Mouse (Mus musculus): ENCODE results near the gene Cib2.

Cib2 gene

DNA sequence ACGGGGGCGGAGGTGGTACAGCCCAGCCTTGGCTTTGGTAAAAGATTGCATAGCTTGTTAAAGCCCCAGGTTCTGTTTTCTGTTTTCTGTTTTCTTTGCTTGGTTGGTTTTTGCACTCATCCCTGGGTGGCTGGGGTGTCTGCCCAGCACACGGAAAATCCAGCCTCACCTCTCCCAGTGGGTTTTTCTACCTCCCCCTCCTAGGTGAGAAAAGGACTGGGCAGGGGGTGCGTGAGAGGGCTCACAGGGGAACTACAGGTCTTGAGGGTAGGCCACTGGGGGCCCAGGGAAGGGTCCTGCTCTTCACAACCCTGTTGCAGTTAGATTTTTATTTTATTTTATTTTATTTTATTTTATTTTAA lies 15.1 kb downstream of the Cib2 start:
- no peak for DNase-seq (ENCODE audit: low spot score)

DNA sequence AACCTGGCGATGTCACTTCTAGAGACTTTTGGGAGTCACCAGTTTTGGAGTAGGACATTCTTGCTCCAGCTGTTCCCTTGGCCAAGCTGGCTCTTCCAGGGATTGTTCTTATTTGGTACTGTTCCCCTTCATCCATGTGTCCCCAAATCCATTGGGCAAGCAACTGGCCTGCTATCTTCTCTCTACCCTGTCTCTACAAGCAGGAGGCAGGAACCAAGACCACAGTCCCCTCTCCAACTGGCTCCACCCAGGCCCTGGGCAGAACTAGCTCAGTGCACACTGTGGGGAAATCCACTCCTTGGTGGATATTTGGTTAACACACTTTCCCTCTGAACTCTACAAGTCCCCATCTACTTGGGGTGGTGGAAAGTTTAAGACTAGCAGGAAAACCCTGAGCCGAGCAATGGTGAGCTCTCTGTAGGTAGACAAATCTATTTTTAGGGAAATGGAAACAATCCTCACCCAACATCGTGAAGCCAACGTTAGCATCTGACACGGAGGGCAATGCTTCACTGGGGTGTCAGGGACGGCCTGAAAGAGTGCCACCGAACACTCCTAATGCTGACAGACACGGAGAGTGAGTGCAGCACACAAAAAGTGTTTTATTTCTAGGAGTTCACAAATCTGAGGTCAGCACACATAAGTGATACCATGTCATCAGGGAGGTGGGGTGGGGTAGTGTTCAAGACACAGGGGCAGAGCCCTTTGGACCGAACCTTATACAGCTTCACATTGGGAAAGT lies 15.6 kb downstream of the Cib2 start:
- DNase-seq (ENCODE audit: low spot score) = no peak

DNA sequence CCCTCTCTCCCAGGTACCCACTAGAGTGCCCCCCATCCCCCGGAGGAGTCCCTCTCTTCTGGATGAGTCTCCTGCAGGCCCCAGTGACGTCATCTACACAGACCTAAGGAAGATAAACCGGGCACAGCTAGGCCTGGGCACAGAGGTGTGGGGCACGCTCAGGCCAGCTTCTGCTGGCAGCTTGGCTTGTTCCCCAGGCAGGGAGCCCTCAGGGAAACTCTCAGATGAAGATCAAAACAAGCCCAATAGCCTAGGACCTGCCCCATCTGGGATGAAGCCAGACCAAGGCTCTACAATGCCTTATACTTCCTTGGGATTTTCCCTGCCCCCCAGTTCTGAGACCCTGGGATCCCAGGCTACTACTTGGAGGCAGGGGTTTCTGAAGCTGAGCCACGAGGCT lies 19.2 kb downstream of the Cib2 start:
- no peak for DNase-seq (ENCODE audit: low spot score)

DNA sequence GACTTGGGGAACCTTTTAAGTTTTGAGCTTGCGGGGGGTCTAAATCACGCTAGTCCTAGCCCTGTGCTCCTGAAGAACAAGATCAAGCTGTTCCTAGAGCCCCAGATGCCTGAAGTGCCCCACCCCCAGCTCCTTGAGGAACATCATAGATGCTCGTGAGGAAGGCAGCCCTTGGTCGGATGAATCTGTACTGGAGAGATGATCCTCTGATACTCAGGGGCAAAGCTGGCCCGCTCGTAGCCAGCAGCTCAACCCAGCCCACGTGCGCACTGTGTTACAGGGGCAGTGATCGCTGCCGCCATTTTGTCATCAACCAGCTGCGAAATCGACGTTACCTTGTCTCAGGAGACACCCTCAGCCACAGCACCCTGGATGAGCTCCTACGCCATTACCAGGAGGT lies 21.3 kb downstream of the Cib2 start, which contains the start of gene Sh2d7:
Sh2d7 (plus strand) TSS at position 301 of the 400 bp plus-strand sequence.
- DNase-seq (ENCODE audit: low spot score) = no peak

DNA sequence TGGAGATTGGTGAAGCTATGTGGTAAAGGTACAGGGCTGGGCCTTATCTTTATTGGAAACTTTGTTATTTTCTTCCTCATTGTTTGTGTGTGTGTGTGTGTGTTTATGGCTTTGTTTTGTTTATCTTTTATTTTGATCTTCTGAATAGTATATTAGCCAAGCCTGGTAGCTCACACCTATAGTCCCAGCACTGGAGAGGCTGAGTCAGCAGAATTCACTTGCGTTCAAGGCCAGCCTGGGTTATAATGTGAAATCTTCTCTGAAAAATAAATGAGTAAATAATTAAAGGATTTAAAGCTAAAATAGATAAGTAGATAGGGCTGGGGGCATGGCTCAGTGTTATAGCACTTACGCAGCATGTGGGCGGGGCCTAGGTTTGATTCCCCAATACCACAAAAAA lies 21.8 kb downstream of the Cib2 start:
- no peak for DNase-seq (ENCODE audit: low spot score)

DNA sequence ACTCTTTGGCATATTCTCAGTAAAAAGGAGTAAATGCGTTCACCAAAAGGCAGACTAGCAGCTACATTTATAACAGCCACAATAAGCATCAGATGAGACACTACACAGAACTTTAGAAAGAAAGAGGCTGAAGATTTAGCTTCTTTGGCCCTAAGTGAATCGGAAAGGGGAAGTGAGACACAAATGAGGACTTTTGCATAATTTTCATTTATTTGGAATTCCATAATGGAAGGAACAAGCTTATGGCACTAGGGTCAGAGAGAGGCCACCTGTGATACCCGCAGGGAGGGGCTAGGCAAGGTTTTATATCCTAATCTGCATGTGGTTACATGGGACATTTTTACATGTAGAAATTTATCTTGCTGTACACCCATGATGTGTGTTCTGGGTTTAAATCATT lies 22.5 kb downstream of the Cib2 start:
- DNase-seq (ENCODE audit: low spot score) = no peak

DNA sequence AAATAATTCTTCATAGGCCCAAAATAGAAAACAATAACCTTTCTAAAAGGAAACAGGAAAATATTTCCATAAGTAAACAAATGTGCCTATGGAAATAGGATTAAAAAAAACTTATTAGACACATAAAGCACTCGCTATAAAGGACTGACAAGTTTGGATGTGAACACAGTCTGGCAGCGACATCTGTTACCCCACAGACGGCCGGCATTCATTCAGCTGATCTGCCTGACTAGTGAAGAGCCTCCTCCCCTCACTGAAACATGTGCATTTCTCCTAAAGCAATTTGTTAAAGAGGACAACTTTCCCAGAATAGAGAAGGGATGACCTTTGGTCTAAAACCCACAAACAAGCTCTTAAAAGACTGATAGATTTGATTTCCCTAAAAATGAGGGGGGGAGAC lies 23.0 kb downstream of the Cib2 start:
- no peak for DNase-seq (ENCODE audit: low spot score)

DNA sequence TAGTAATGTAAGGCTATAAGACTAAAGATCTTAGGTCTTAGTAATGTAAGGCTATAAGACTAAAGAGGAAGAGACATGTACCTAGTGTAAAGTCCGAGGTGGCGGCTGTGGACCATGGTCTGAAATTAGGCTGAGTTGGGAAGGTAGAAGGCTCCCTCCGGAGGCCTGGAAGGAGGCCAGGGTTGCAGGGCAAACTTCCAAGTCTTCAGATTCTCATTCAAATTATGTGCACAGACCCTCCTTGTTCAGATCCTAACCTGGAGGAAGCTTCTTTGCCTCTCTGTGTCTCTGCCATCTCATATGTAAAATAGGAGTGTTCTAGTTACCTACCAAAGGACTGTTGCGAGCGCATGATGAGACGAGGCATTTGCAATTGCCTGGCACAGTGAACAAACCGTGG lies 23.8 kb downstream of the Cib2 start:
- DNase-seq (ENCODE audit: low spot score) = no peak

DNA sequence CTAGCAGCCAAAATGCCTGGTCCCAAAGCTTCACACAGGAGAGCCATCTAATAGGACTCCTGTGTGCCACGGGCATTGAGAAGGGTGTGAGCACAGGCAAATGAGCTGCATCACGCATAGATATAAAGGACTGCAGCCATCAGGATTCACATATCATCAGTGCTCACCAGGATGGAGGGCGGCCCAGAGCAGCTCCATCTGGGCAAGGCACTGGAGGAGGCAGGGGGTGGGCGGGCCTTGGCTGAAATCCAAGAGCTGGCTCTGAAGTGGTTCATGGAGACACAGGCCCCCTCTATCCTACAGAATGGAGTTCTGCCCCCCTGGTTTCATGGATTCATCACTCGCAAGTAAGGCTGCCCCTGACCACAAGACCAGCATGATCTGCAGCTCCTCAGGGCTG lies 26.0 kb downstream of the Cib2 start:
- no peak for DNase-seq (ENCODE audit: low spot score)

DNA sequence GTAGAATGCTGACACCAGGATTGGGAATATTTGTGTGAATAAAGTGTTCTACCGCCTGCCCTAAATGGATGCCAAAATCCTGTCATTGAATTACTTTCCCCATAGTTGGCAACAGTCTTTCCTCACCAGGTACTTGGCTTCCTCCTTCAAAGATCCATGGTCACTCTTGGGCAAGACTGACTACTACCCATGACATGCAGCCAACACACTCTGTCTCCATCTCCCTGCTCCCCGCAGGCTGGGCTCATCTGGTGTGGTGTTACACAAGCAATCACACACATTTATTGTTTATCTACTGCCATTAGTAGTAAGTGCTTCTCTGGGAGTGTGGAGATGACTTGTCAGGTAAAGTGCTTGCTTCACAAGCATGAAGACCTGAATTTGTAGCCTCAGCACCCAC lies 27.1 kb downstream of the Cib2 start:
- DNase-seq (ENCODE audit: low spot score) = no peak

DNA sequence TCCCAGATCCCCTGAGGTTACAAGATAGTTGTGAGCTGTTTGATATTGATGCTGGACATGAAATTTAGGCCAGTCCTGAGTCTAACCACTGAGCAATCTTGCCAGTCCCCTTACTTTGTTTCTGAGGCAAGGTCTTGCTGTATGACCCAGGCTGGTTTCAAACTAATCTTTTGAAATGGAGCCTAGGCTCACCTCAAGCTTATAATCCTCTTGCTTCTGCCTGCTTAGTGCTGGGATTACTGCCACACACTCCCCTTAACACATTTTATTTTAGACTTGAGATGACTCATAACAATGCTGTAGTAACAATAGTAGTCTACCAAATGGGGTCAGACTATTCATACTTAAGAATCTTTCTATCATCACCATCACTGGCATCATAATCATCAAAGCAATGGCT lies 28.6 kb downstream of the Cib2 start:
- DNase-seq (ENCODE audit: low spot score) = no peak

DNA sequence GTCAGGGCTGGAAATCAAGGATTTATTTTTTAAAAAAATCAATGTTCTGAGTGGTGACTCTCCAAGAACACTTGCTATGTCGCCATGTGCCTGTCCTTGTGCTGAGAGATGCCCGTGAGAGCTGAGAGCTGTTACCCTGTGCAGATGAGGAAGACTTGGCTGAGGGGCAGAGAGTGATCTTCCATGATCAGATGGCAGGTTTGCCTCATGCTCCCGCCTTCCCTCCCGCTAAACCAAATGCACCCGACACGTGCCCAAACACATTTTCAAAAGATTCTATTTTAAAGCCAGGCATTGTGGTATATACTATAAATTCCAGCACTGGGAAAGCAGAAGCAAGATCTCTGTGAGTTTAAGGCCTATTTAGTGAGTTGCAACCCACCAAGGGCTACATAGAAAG lies 29.2 kb downstream of the Cib2 start:
- no peak for DNase-seq (ENCODE audit: low spot score)

DNA sequence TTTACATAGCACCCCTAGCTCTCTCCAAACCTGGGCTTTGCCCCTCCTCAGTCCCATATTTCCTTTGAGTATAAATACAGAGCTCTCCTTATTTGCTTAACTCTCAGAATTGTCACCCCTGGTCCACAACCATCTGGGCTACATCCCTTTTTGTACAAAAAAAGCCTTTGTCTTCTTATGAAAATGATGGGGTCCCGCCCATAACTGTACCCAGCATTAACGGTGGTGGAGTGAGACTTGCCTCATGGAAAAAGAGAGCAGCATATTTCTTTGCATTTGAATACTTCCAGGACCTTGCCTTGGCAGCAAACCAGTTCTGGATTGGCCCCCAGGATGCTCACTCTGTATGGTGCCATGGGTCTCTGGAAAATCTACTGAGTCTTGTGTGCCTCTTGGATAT lies 30.1 kb downstream of the Cib2 start:
- no peak for DNase-seq (ENCODE audit: low spot score)

DNA sequence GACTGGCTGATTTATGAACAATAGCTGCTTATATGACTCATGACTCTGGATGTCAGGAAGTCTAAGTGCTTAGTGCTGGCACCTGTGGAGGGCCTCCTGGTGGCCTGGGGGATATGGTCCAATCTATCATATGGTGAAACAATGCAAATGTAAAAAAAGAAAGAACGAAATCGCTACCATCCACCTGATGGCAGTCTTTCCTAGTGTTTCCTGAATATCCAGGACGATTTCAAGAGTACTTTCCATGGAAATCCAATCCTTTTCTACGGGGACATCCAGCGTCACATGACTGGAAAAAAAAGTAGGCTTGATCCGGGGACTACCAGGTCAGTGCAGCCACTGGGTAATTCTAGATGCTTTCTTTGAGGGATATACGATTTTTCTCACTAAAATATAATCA lies 32.3 kb downstream of the Cib2 start:
- DNase-seq (ENCODE audit: low spot score) = no peak

DNA sequence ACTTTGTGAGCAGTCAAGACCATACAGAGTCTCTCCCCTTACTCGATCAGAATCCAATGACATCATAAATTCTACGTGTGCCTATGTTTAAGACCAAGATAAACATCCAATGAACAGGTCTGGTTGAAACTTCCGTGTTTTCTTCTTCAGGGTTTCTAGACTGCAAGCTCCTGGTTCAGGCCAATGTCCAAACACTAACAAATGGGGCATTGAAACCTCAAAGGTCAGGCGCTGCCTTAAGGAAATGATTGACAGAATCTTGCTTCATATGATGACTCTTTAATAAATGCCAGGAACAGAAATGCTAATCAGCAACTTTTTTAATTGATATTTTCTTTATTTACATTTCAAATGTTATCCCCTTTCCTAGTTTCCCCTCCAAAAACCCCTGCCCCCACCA lies 39.7 kb downstream of the Cib2 start:
- DNase-seq (ENCODE audit: low spot score) = no peak

DNA sequence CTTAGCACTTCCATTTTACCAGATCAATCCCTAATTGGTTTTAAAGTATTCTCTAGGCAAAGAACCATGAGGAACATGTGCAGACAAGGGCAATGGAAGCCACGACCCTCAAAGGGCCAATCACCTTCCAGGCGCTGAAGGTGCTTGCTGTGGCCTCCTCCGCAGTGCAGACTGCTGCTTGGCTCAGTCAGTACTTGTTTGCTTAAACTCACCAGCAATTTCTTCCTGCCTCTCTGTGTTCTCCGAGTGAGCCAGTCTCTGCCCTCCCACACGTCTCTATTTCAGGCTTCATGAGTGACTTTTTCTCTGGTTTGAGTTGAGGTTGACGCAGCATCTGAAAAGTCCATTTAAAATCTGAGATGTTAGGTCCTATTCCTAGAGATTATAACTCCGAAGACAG lies 41.1 kb downstream of the Cib2 start:
- DNase-seq (ENCODE audit: low spot score) = no peak

DNA sequence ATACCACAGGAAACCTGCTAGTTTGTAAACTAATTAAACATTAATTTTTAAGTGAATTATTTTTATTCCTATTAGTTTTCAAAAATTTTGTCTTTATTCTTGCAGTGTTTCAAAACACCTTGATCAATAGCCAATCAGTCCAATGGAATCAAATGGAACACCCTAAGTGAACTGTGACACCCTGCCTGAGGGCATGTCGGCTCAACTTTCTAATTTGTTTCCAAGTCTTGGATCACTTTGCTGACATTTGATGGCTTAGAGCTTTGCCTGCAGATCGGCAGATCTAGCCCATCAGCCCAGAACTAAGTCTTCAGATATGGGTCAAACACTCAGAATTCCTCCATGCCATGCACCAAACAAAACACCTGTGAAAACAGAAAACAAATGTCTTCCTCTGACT lies 44.0 kb downstream of the Cib2 start:
- no peak for DNase-seq (ENCODE audit: low spot score)

DNA sequence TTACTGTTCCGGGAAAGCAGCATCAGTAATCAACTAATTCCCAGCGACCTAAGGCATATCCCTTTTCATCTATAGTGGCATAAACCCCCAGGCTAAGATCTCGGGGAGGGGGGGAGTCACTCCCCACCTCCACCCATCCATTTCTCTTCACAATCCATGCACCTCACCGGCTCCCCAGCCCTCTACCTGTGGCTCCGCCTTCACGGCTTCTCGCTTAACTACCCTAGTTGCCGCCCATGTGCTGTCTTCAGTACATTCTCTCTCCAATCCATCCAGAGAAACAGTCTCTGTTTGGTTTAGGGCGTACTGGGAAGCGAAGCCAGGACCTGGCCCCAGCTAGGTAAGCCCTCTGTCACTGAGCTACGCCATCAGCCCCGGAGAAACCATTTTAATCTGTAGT lies 57.1 kb downstream of the Cib2 start:
- DNase-seq (ENCODE audit: low spot score) = no peak

DNA sequence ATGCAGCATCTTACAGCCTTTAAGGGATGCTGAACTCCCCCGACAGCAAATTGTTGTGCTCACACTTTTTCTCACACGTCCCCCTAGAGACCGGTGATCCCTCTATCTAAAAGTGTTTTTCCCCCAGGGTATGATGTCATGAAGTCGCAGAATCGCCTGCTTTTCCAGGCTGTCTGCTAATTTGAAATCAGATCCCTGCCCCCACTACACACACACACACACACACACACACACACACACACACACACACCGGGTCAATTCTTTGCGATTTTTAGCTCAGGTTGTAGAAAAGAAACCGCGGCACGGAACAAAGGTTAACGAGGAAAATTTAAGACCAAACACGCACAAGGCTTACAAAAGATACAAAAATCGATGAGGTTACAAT lies 57.9 kb downstream of the Cib2 start:
- no peak for DNase-seq (ENCODE audit: low spot score)

DNA sequence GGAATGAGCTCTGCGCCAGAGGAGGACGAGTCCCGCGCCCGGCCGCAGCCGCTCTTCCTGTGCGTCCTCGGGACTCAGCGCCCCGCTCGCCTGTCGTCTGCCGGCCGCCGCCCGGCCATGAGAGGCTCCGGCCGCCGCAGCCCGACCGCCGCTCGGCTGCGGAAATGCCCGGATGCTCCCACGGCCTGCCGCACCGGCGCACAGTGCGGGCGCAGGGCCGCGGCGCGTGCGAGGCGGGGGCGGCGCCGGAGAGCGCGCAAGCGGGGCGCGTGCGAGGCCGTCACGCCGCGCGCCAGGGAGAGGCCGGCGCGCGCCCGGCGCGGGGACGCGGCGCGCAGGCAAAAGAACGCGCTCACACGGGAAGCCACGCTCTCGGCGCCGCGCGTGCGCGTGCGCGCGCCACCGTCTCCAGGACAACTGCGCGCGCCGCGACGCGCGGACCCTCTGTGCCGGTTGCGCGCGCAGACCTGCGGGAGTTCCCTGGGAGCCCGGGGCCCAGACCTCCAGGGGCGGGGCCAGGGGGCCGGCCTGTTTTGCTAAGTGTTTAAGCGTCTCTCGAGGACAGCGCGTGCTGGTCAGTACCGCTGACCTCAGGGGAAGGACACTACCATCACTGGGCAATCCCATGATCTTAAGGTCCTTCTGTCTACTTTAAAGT lies 58.4 kb downstream of the Cib2 start, which contains the start of gene Dmxl2:
Dmxl2 (minus strand) TSS at position 174 of the 658 bp plus-strand sequence.
- peak; percentile 44 for DNase-seq (ENCODE audit: low spot score)

DNA sequence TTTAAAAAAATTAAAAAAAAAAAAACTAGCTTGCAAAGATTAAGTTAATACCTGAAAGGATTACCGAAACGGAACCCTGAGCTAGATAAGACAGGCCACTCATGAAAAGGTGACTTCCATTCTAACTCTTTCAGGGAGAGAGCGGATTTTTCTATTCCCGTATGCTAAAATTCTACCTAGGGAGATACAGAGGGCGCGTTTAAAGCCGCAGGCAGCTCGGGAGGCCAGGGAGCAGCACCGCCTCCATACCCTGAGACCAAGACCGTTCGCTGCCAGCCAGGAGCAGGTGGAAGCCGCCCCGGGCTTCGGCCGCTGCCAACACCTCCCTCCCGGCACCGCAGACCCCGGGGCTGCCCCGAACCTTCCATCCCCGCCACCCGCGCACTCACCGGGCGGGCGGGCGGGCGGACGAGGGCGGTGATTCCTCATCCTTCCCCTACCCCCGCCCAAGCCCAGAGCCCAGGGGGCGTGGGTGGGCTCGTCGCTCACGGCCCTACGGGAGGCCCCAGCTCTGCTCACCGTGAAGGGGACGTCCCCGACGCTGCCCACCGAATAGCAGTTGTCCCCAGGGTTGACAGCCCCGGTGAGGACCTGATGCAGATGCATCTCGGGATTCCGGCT lies 59.1 kb downstream of the Cib2 start:
- no peak for DNase-seq (ENCODE audit: low spot score)

DNA sequence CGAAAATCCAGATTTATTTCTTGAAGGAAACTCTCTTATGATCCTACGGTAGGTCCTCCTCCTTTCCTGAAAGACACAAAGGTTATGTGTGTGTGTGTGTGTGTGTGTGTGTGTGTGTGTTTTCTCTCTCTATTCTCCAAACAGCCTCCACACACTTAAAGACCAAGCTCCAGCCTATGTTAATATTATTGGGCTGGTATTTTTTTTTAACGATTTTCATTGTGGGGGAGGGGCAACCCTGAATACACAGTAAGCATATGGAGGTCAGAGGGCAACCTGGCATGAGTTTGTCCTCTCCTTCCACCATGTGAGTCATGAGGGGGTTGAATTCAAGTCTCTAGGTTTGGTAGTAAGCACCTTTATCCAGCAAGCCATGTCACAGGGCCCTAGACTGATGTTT lies 60.2 kb downstream of the Cib2 start:
- no peak for DNase-seq (ENCODE audit: low spot score)

DNA sequence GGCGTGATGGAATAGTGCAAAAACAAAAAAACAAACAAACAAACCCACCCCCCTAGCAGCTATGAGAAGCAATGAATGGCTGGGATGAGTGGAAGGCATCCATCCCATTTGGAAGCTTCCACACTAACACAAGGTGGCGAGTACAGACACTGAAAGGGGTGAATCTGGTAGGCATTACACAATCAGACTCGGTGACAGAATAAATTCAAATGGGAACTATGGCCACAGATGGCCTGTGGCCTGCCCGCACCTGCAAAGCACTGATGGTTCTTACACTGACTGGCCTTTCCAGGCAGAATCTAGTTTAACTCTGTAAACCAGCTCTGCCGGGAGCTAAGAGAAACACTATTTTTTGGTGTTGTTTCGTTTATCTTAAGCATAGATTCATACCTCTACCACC lies 60.7 kb downstream of the Cib2 start:
- DNase-seq (ENCODE audit: low spot score) = no peak

Data from c-Kit-positive CD71-positive TER-119-positive erythroid progenitor cells, embryonic 14.5 days (primary cell).